Mouse (Mus musculus): Measurements from ENCODE around the gene Gm11492.

The Gm11492 gene

GRCm38 (mm10) chr11:87599395-87600089, 33.1 kb downstream of the Gm11492 start:
- DNase-seq (ENCODE audit: low spot score in 2 of 2), result no peak

GRCm38 (mm10) chr11:87600322-87600853, 33.9 kb downstream of the Gm11492 start:
- no peak for DNase-seq (ENCODE audit: low spot score in 2 of 2)

- DNase-seq (ENCODE audit: low spot score in 2 of 2), result no peak
Observed at GRCm38 (mm10) chr11:87602234-87602633, 35.8 kb downstream of the Gm11492 start.

GRCm38 (mm10) chr11:87603571-87603970, 37.1 kb downstream of the Gm11492 start:
- no peak for DNase-seq (ENCODE audit: low spot score in 2 of 2)

GRCm38 (mm10) chr11:87609264-87609663, 42.8 kb downstream of the Gm11492 start:
- DNase-seq (ENCODE audit: low spot score in 2 of 2), result no peak

- no peak for DNase-seq (ENCODE audit: low spot score in 2 of 2)
Observed at GRCm38 (mm10) chr11:87611547-87611946, 45.1 kb downstream of the Gm11492 start.

- no peak for DNase-seq (ENCODE audit: low spot score in 2 of 2)
Observed at GRCm38 (mm10) chr11:87613972-87614371, 47.5 kb downstream of the Gm11492 start.

- DNase-seq (ENCODE audit: low spot score in 2 of 2), result no peak
Observed at GRCm38 (mm10) chr11:87615551-87615950, 49.1 kb downstream of the Gm11492 start.

- no peak for DNase-seq (ENCODE audit: low spot score in 2 of 2)
Observed at GRCm38 (mm10) chr11:87615952-87616351, 49.5 kb downstream of the Gm11492 start.

- DNase-seq (ENCODE audit: low spot score in 2 of 2), result no peak
Observed at GRCm38 (mm10) chr11:87616790-87617474, 50.5 kb downstream of the Gm11492 start, which contains the start of gene Hsf5. Hsf5 (plus strand) TSS chr11:87617164.

- no peak for DNase-seq (ENCODE audit: low spot score in 2 of 2)
Observed at GRCm38 (mm10) chr11:87617606-87618005, 51.2 kb downstream of the Gm11492 start.
